Mouse (Mus musculus) E14TG2a.4 (cell line): ENCODE measurements at regions not wholly inside any gene's neighbourhood (a gene's known extent, or its start where the extent isn't known, plus 50 kb on each side); places are given as distances from the start of the nearest gene placed in this dataset.

Experiments
- H3K27me3 ChIP-seq: 2 replicates; pipeline ENCODE4 v1.6.1; 2014; ENCODE audit warnings: low read length, control low read depth; ENCODE audit not compliant: insufficient read depth
- H3K36me3 ChIP-seq: 2 replicates; pipeline ENCODE4 v1.6.1; 2014; ENCODE audit warnings: low read length, control low read depth; ENCODE audit not compliant: insufficient read depth
- H3K4me1 ChIP-seq: replicated peaks from 2 replicates; pipeline ENCODE4 v1.6.1; 2014; ENCODE audit warnings: low read depth, low read length, control low read depth
- H3K4me3 ChIP-seq: replicated peaks from 2 replicates; pipeline ENCODE4 v1.5.1; 2014; ENCODE audit warnings: mild to moderate bottlenecking, low read length
- H3K9me3 ChIP-seq: 2 replicates; pipeline ENCODE4 v1.6.1; 2014; ENCODE audit warnings: low read length, control low read depth
- CTCF ChIP-seq: conservative IDR thresholded peaks from 2 replicates; pipeline ENCODE4 v1.5.1; 2014; ENCODE audit warnings: low read length
- NANOG ChIP-seq: IDR thresholded peaks from 2 replicates; pipeline ENCODE4 v1.6.1; 2014; ENCODE audit warnings: borderline replicate concordance, low read length, mixed read lengths
- POU5F1 ChIP-seq: IDR thresholded peaks from 2 replicates; pipeline ENCODE4 v1.6.1; 2014; ENCODE audit warnings: low read length, borderline replicate concordance

- peaks cover 36% of the 10 kb centered on the region for H3K4me1 ChIP-seq
- H3K36me3 ChIP-seq: no peaks in the 10 kb centered on the region
- no peak for TF ChIP-seq NANOG
- TF ChIP-seq CTCF: no peak
- no peak for TF ChIP-seq POU5F1
- H3K4me3 ChIP-seq: no peak overlapping the region
- H3K9me3 ChIP-seq: no peaks in the 10 kb centered on the region
- 0 out of 2 replicates have a peak, but pooled peaks cover 1% of the 10 kb centered on the region for H3K27me3 ChIP-seq
These were observed 271.2 kb downstream of the C1d start for GRCm38 (mm10) chr11:17528609-17529008.

GRCm38 (mm10) chr11:17533706-17534105 is 276.3 kb downstream of the C1d start:
- TF ChIP-seq NANOG (no peak), POU5F1 (no peak), CTCF (no peak)
- Histone ChIP-seq H3K4me3 (no peak overlapping the region), H3K36me3 (no peaks in the 10 kb centered on the region), H3K27me3 (no peaks in the 10 kb centered on the region), H3K9me3 (no peaks in the 10 kb centered on the region), H3K4me1 (no peaks in the 10 kb centered on the region)

GRCm38 (mm10) chr11:17546286-17546685 is 288.9 kb downstream of the C1d start:
- H3K4me3 ChIP-seq: no peak overlapping the region
- no peaks in the 10 kb centered on the region for H3K36me3 ChIP-seq
- no peaks in the 10 kb centered on the region for H3K9me3 ChIP-seq
- H3K4me1 ChIP-seq: no peaks in the 10 kb centered on the region
- no peaks in the 10 kb centered on the region for H3K27me3 ChIP-seq
- no peak for TF ChIP-seq NANOG
- no peak for TF ChIP-seq POU5F1
- TF ChIP-seq CTCF: no peak

GRCm38 (mm10) chr11:17549148-17549547 is 291.8 kb downstream of the C1d start:
- TF ChIP-seq POU5F1 (no peak), CTCF (no peak), NANOG (no peak)
- Histone ChIP-seq H3K9me3 (no peaks in the 10 kb centered on the region), H3K4me3 (no peak overlapping the region), H3K4me1 (no peaks in the 10 kb centered on the region), H3K27me3 (no peaks in the 10 kb centered on the region), H3K36me3 (no peaks in the 10 kb centered on the region)

- TF ChIP-seq NANOG (no peak), POU5F1 (no peak), CTCF (no peak)
- no peaks in the 10 kb centered on the region for H3K27me3 ChIP-seq
- no peaks in the 10 kb centered on the region for H3K4me1 ChIP-seq
- no peaks in the 10 kb centered on the region for H3K36me3 ChIP-seq
- H3K9me3 ChIP-seq: peaks cover 16% of the 10 kb centered on the region
- H3K4me3 ChIP-seq: no peak overlapping the region
These were observed 297.9 kb downstream of the C1d start for GRCm38 (mm10) chr11:17555276-17555675.

- Histone ChIP-seq H3K36me3 (no peaks in the 10 kb centered on the region), H3K4me1 (no peaks in the 10 kb centered on the region), H3K4me3 (no peak overlapping the region), H3K27me3 (no peaks in the 10 kb centered on the region), H3K9me3 (no peaks in the 10 kb centered on the region)
- TF ChIP-seq NANOG (no peak), POU5F1 (no peak), CTCF (no peak)
These were observed 334.6 kb downstream of the C1d start for GRCm38 (mm10) chr11:17591780-17592487.

GRCm38 (mm10) chr11:17603726-17604493 is 346.5 kb downstream of the C1d start:
- Histone ChIP-seq H3K4me3 (no peak overlapping the region), H3K4me1 (peaks cover 13% of the 10 kb centered on the region), H3K9me3 (no peaks in the 10 kb centered on the region), H3K27me3 (no peaks in the 10 kb centered on the region), H3K36me3 (no peaks in the 10 kb centered on the region)
- TF ChIP-seq CTCF (no peak), NANOG (no peak), POU5F1 (no peak)

- H3K4me1 ChIP-seq: no peaks in the 10 kb centered on the region
- no peaks in the 10 kb centered on the region for H3K27me3 ChIP-seq
- TF ChIP-seq POU5F1: no peak
- TF ChIP-seq CTCF: no peak
- TF ChIP-seq NANOG: no peak
- no peaks in the 10 kb centered on the region for H3K36me3 ChIP-seq
- H3K9me3 ChIP-seq: no peaks in the 10 kb centered on the region
- H3K4me3 ChIP-seq: 0 out of 2 replicates have a peak overlapping the region, but pooled peaks have one; percentile 17
These were observed 333.0 kb downstream of the Etaa1 start for GRCm38 (mm10) chr11:17620462-17621248.
